Mouse (Mus musculus) thymus, adult 2 months (tissue): Measurements from ENCODE around the gene P2ry13.

Experiments used
- CTCF ChIP-seq: fragments of 200-500 bp; IDR thresholded peaks from 2 replicates; pipeline ENCODE4 v1.5.1; 2012; ENCODE audit warnings: mild to moderate bottlenecking, control low read depth, low read length, moderate library complexity, borderline replicate concordance; ENCODE audit not compliant: control insufficient read depth, poor library complexity, insufficient read depth; ENCODE audit errors: extremely low read depth
- POLR2A ChIP-seq: fragments of 200-500 bp; IDR thresholded peaks from 2 replicates; pipeline ENCODE4 v1.6.1; 2012; ENCODE audit warnings: mild to moderate bottlenecking, low read length, control low read depth, moderate library complexity; ENCODE audit not compliant: control insufficient read depth, poor library complexity, insufficient read depth; ENCODE audit errors: extremely low read depth

GRCm38 (mm10) chr3:59234878-59235277 lies 24.2 kb upstream of the P2ry13 start:
- no peak for TF ChIP-seq CTCF
- no peak for TF ChIP-seq POLR2A
